Mouse (Mus musculus): ENCODE measurements around the gene Atrx. TPM values are rescaled to one million over a fixed set of nuclear protein-coding genes. Genes with fewer than 3 reads are reported as not detected.

Atrx gene
- polyA plus RNA-seq, 1 experiment from 2014 or later, result 39.2 TPM

Other genes starting within 250 kb of the Atrx start
- gene Fgf16, start 165.1 kb downstream of the Atrx start, polyA plus RNA-seq (2018), result not detected in 3 replicates
- gene Magt1, start 82.5 kb upstream of the Atrx start, polyA plus RNA-seq (2018), result 39.1 to 52.0 TPM (median 40.0 TPM) in 3 replicates
- gene Cox7b, start 86.3 kb upstream of the Atrx start, polyA plus RNA-seq (2018), result 110 to 158 TPM (median 123 TPM) in 3 replicates
- 13.6 to 26.1 TPM (median 17.4 TPM) in 3 replicates for gene Atp7a, start 97.9 kb upstream of the Atrx start, polyA plus RNA-seq (2018)
- 156 to 374 TPM (median 283 TPM) in 3 replicates for gene Tlr13, start 213.8 kb upstream of the Atrx start, polyA plus RNA-seq (2018)

Data from macrophage (primary cell).